Mouse (Mus musculus): ENCODE data around the gene Prss12.

GRCm38 (mm10) chr3:123504783-123505182 lies 58.1 kb downstream of the Prss12 start:
- no peak for TF ChIP-seq EP300 (IDR thresholded peaks at IDR 0.05; ENCODE audit: low read depth)
- no peak for TF ChIP-seq CTCF (IDR thresholded peaks at IDR 0.05; ENCODE audit: low read depth)
